Mouse (Mus musculus): Measurements from ENCODE around the gene Bahd1.

- TF ChIP-seq CTCF (IDR thresholded peaks at IDR 0.05; ENCODE audit: extremely low read depth, insufficient read depth, low read length), result no peak
- TF ChIP-seq POLR2A (IDR thresholded peaks at IDR 0.05; ENCODE audit: extremely low read depth, insufficient read depth, low read length), result no peak
Measured at GRCm38 (mm10) chr2:118905433-118906117, 5.4 kb downstream of the Bahd1 start.

All from cortical plate, adult 2 months (tissue).